Mouse (Mus musculus) layer of hippocampus, adult 18-20 months (tissue): ENCODE results near the gene Zmym6. TPM values are rescaled to one million over a fixed set of nuclear protein-coding genes. Genes with fewer than 3 reads are reported as not detected.

ENCODE experiments used
- DNase-seq, 2 experiments: peaks; one replicate each; pipeline ENCODE4 v3.0.0; 2022; ENCODE audit warnings: low spot score in 2 of 2
- total RNA-seq, 2 experiments: library from RNA; stranded (reverse); gene quantifications; 2 replicates each; pipeline ENCODE4 v1.2.3; 2021

Gene Zmym6
- total RNA-seq, 2 experiments from 2014 or later, result 35.7 to 37.7 TPM

GRCm38 (mm10) chr4:127123391-127123790 is 46.2 kb downstream of the Zmym6 start, which contains the start of gene Tmem35b:
TSS of gene Tmem35b (plus strand) at chr4:127123691.
- no peak for DNase-seq

- no peak for DNase-seq
These were observed 47.1 kb downstream of the Zmym6 start for GRCm38 (mm10) chr4:127124331-127124730.

- peak; percentile 34 for DNase-seq
These were observed 48.8 kb downstream of the Zmym6 start for GRCm38 (mm10) chr4:127125834-127126463.

GRCm38 (mm10) chr4:127134687-127135086 is 57.5 kb downstream of the Zmym6 start:
- no peak for DNase-seq

- DNase-seq, result no peak
These were observed 60.4 kb downstream of the Zmym6 start for GRCm38 (mm10) chr4:127137591-127137990.

GRCm38 (mm10) chr4:127138486-127138885 is 61.3 kb downstream of the Zmym6 start:
- no peak for DNase-seq

GRCm38 (mm10) chr4:127150031-127150430 is 72.8 kb downstream of the Zmym6 start:
- DNase-seq, result no peak

GRCm38 (mm10) chr4:127153345-127153744 is 76.2 kb downstream of the Zmym6 start:
- peak in 1 of 2 experiments; percentile 39 for DNase-seq

GRCm38 (mm10) chr4:127155757-127156156 is 78.6 kb downstream of the Zmym6 start:
- no peak for DNase-seq

- no peak for DNase-seq
These were observed 80.6 kb downstream of the Zmym6 start for GRCm38 (mm10) chr4:127157746-127158145.

- no peak for DNase-seq
These were observed 86.7 kb downstream of the Zmym6 start for GRCm38 (mm10) chr4:127163926-127164325.

- no peak for DNase-seq
These were observed 89.9 kb downstream of the Zmym6 start for GRCm38 (mm10) chr4:127167096-127167495.

GRCm38 (mm10) chr4:127167731-127168130 is 90.5 kb downstream of the Zmym6 start:
- DNase-seq, result no peak

GRCm38 (mm10) chr4:127168211-127168913 is 91.2 kb downstream of the Zmym6 start:
- peak; percentile 56 to 70 for DNase-seq

- no peak for DNase-seq
These were observed 91.7 kb downstream of the Zmym6 start, which contains the start of gene Dlgap3 for GRCm38 (mm10) chr4:127168914-127169345. TSS of gene Dlgap3 (plus strand) at chr4:127169204.

- DNase-seq, result peak in 1 of 2 experiments; percentile 51
These were observed 92.4 kb downstream of the Zmym6 start for GRCm38 (mm10) chr4:127169346-127170221.

- peak in 1 of 2 experiments; percentile 62 for DNase-seq
These were observed 93.7 kb downstream of the Zmym6 start for GRCm38 (mm10) chr4:127170866-127171265.

GRCm38 (mm10) chr4:127171341-127171905 is 94.2 kb downstream of the Zmym6 start:
- no peak for DNase-seq

GRCm38 (mm10) chr4:127172119-127172518 is 94.9 kb downstream of the Zmym6 start:
- DNase-seq, result peak in 1 of 2 experiments; percentile 51

GRCm38 (mm10) chr4:127172614-127173013 is 95.4 kb downstream of the Zmym6 start:
- DNase-seq, result peak in 1 of 2 experiments; percentile 56

GRCm38 (mm10) chr4:127173461-127173860 is 96.3 kb downstream of the Zmym6 start:
- DNase-seq, result no peak
